Mouse (Mus musculus) liver, embryonic 14.5 days (tissue): ENCODE data around the gene Tmem184b.

Source experiments
- CTCF ChIP-seq: IDR thresholded peaks from 2 replicates; pipeline ENCODE4 v1.5.1; 2016; ENCODE audit warnings: antibody characterized with exemption, low read depth, control low read depth
- EP300 ChIP-seq: IDR thresholded peaks from 2 replicates; pipeline ENCODE4 v1.6.1; 2016; ENCODE audit warnings: antibody characterized with exemption, low read depth

DNA sequence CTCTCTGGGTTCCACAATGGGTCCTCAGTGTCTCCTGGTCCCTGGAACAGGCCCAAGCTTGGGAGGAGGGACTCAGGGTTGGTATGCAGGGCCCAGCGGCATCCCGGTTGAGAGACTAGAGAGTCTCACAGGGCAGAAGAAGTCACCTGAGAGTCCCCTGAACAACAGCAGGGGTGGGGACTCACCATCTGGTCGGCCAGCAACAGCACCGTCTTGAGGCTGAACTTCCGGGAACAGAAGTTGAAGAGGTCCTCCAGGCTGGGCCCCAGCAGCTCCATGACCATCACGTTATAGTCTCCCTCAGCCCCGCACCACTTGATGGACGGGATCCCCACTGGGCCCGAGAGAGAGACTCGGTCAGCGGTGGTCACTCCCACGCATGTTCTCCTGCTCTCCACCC, 26.2 kb upstream of the Tmem184b start:
- no peak for TF ChIP-seq CTCF
- no peak for TF ChIP-seq EP300
